Mouse (Mus musculus) megakaryocyte-erythroid progenitor cell, adult 5-6 weeks (primary cell): ENCODE measurements around the gene Scamp1. TPM values are rescaled to one million over a fixed set of nuclear protein-coding genes. Genes with fewer than 3 reads are reported as not detected.

Experiments
- ATAC-seq: replicated peaks from 2 replicates; pipeline ENCODE4 v1.8.0; 2016; ENCODE audit warnings: mild to moderate bottlenecking, inconsistent platforms; ENCODE audit not compliant: severe bottlenecking, poor library complexity, low FRiP score, low TSS enrichment
- total RNA-seq, 2 experiments: library from RNA; stranded (forward) in 1 of 2; stranded (reverse) in 1 of 2; fragments of 200-1000, 215-1000 nt in 1 of 2; fragments of >200 nt in 1 of 2; fragmentation: Nextera tagmentation in 1 of 2; gene quantifications; 2 replicates each; pipeline ENCODE4 v1.2.3; 2014 to 2017

The Scamp1 gene
- total RNA-seq, 2 experiments from 2014 or later = 12.4 to 24.4 TPM

GRCm38 (mm10) chr13:94155657-94156429, 129.8 kb downstream of the Scamp1 start:
- no peak for ATAC-seq

GRCm38 (mm10) chr13:94154512-94155296, 131.0 kb downstream of the Scamp1 start:
- ATAC-seq = no peak

GRCm38 (mm10) chr13:94153658-94154057, 132.0 kb downstream of the Scamp1 start:
- ATAC-seq = no peak

- ATAC-seq = no peak
Measured at GRCm38 (mm10) chr13:94152836-94153235, 132.8 kb downstream of the Scamp1 start.

Other genes starting within 250 kb of the Scamp1 start
- gene Lhfpl2, start 228.1 kb downstream of the Scamp1 start, total RNA-seq (2014; fragmentation: Nextera tagmentation) = 21.4 and 29.7 TPM in 2 replicates
- gene Lhfpl2, start 228.1 kb downstream of the Scamp1 start, total RNA-seq (2017) = 22.9 and 24.2 TPM in 2 replicates
- gene Ap3b1, start 73.1 kb upstream of the Scamp1 start, total RNA-seq (2014; fragmentation: Nextera tagmentation) = 47.4 and 67.6 TPM in 2 replicates
- 85.3 and 88.9 TPM in 2 replicates for gene Ap3b1, start 73.1 kb upstream of the Scamp1 start, total RNA-seq (2017)